Mouse (Mus musculus): ENCODE measurements around the gene Elmo3.

Gene Elmo3

DNA sequence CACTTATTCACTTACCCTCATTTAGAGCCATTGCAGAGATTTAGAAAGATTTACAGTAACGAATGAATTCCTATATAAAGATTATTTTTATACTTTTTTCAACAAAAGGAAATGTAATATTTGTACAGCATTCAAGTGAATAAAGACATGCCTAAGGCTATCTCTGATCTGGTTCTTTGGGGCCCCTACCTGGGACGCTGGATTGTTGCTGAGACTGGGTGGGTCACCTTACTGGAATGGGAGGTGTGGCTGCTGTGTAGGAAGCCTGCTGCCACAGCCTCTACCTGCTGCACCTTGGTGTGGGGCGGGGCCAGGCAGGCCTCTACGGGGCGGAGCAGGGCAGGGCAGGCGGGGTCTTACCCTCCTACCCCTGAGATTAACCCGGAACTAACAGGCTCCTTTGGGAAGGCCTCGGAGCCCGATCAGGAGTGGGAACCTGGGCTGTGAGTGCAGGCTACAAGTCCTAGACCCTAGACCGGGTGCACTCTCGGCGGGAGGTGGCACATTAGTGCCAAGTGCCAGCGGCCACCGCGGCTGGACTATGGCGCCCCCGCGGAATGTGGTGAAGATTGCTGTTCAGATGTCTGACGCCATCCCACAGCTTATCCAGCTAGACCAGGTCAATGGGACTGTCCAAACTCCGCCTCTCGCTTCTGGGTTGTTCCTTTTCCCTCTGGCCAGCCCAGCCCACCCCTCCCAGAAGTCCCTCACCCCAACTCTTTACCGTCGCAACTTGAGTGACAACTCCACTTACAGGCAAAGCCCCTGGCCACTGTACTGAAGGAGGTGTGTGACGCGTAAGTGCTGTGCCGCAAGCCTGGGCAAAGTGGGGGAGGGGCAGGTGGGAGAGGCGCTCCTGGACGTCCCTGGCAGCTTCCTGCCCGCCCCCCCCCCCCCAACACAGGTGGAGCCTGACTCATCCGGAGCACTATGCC lies at the start of gene Elmo3:
Gene Elmo3 (plus strand): TSS at position 391 of the 935 bp plus-strand sequence.
- in situ Hi-C loops (cut with MboI; ENCODE audit: low sequenced_read_pairs), result no loop called here

DNA sequence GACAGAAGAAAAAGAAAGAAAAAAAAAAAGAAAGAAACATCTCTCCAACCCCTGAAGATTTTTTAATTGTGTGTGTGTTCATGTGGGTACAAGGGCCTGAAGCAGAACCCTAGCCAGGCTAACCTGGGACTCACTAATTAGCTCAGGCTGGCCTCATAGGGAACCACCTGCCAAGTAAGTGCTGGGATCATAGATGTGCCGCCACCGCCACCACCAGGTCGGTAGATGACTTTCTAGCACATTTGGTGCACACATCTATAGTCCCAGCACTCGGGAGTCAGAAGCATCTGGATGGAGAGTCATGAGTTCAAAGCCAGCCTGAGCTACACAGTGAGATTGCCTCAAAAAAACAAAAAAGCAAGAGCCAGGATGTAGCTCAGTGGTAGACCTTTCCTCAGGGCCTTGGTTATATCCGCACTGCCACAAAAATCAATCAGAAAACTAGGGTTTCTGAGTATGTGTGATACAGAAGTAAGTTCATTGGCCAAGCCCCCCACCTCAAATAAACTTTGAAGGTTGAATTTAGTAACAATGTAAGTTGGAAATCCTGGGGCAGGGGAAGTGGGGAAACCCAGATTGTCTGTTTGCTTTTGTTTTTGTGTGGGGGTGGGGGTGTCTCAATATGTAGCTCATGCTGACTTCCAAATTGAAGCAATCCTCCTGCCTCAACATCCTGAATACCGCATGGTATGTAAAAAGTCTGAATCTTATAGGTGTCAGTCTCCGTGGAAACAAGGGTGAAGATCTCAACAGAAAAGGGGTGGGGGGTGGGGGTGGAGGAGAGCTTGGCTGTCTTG lies 47.9 kb upstream of the Elmo3 start:
- in situ Hi-C loops (cut with MboI; ENCODE audit: low sequenced_read_pairs), result no loop called here

DNA sequence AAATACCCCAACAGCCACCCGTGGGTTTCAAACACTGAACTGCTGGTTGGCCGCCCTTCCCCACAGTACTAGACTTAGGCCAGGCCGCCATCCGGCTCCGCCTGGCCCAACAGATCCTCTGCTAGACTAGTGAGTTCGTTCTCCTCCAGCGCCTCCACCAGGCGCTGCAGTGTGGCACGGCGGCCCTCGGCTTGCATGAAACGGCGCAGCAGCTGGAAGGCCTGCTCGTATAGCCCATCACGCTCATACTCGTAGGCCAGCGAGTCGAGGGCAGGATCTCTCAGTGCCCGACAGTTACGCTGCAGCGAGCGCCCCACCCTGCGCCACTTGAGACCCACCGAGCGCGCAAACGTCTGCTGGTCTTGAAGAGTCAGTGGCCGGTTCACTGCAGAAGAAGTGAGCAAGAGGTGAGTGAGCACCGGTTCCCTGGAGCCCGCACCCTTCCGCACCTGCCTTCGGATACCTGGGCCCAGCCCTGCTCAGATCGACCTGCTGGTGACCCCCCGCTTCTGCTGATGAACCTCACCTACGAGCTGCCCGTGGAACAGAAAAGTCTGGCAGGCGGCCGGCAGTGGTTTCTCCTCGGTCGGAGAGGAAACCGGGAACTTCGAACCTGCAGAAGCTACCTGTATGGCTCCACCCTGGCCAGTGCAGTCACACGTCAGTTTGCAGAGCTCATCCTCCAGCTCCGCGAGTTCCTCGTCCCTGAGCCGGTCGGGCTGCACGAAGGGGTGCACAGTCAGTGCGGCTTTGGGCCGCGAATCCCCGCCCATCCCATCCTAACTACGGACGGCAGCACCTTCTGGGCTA lies 46.3 kb upstream of the Elmo3 start:
- in situ Hi-C loops (cut with MboI; ENCODE audit: low sequenced_read_pairs), result no loop called here

DNA sequence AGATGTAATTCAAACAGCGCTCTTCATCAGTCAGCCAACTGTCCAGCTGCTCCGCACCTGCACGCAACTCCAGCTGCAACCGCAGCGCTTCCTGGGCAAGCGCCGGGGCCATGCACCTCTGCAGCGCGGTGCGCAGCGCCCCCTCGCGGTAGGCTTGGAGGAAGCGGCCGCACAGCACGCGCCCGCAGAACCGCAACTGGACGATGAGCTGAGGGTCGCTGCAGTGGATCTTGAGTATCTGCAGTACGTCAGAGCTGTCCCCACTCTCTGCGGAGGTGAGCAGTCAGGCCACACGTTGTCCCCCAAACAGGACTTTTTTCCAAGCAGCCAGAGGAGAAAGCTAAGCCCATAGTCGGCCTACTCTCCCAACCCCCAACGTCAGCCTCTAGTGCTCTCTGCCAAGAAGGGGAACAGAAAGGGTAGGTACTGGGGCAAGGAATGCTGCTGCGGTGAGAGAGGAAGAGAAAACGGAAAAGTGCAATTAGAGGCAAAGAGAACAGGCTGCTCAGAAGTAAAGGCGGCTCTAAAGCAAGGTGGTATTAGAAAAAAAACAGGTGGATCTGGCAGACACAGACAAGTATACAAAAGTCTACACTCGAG lies 45.6 kb upstream of the Elmo3 start:
- in situ Hi-C loops (cut with MboI; ENCODE audit: low sequenced_read_pairs), result no loop called here

DNA sequence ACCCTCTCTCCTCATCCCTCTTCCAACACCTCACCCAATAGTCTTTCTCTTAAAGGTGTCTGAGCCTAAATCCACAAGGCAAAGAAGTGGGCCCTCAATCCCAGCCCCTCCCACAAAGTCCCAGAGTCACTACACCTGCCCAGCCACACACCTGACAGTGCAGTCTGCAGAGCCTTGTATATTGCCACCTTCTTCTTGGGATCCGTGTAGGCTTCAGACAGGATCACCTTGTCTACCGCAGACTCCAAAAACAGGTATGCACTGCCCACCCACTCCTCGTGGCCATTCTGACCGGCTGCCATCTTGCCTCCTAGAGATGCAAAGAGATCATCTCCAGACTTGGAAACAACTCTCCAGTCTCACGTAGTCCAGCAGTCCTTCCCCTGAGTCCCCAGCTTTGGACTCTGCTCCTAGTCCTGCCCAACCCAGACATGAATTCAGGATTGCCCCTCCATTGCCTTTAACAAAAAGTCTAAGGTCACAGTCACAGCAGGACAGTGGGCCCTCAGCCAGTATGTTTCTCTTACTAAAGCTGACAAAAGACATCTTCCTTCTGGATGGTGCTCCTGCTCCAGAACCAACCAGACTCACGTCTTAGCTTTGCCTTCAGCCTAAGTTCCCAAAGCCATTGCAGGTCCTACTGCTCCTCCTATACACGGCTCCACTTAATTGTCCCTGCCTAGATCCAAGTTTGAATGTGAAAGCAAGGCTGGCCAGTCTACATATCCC lies 44.9 kb upstream of the Elmo3 start:
- in situ Hi-C loops (cut with MboI; ENCODE audit: low sequenced_read_pairs), result no loop called here

GRCm38 (mm10) chr8:105261326-105261980 lies 43.9 kb upstream of the Elmo3 start:
- in situ Hi-C loops (cut with MboI; ENCODE audit: low sequenced_read_pairs), result no loop called here

GRCm38 (mm10) chr8:105263244-105263912 lies 42.0 kb upstream of the Elmo3 start:
- in situ Hi-C loops (cut with MboI; ENCODE audit: low sequenced_read_pairs), result no loop called here

GRCm38 (mm10) chr8:105264024-105264982 lies 41.1 kb upstream of the Elmo3 start, which contains the start of the genes Tradd and Fbxl8:
Gene Tradd, minus strand, starts transcription at chr8:105264609.
Gene Fbxl8, plus strand, starts transcription at chr8:105264648.
- in situ Hi-C loops (cut with MboI; ENCODE audit: low sequenced_read_pairs), result no loop called here

- in situ Hi-C loops (cut with MboI; ENCODE audit: low sequenced_read_pairs), result no loop called here
Measured at GRCm38 (mm10) chr8:105265128-105265527, 40.3 kb upstream of the Elmo3 start.

GRCm38 (mm10) chr8:105266775-105267174 lies 38.6 kb upstream of the Elmo3 start:
- in situ Hi-C loops (cut with MboI; ENCODE audit: low sequenced_read_pairs), result no loop called here

DNA sequence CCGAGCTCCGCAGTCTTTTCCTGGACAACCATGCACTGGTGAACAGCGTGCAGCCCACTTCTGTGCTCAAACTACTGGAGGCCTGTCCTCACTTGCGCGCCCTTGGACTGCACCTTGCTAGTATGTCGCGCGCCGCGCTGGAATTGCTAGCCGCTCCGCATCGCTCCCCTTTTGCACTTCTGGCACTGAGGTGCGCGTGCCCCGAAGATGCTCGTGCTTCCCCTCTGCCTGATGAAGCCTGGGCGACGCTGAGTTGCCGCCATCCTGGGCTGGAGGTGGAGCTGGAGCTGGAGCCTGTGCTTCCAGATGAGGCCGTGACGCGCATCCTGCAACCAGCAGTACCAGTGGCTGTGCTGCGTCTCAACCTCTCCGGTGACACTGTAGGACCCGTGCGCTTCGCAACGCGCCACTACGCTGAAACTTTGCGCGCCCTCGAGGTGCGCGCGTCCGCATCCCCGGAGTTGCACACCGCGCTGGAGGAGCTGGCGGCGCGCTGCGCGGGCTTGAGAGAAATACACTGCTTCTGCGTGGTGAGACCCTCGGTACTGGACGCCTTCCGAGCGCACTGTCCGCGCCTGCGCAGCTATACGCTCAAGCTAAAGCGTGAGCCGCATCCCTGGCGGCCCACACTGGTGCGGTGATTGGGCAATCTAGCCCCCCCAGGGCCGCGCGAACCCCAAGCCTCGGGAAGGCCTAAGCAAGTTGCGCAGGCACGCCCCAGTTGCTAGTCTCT lies 36.9 kb upstream of the Elmo3 start:
- in situ Hi-C loops (cut with MboI; ENCODE audit: low sequenced_read_pairs), result no loop called here

DNA sequence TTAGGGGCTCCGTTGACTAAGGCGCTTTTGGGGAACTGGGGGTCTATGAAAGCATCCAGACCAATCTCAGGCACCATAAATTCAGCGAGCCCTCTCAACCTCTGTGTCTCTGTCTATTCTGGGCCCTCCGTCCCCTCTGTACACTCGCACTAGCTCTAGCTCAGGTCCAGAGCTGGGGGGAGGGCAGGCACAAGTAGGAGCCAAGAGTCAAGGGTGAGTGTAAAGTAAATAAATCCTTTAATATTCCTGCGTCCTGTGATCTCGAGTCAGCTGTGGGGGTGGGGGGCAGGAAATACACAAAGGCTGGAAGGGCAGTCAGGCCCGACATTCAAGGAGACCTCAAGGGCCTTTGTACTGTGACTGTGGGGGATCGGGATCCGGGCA lies 36.3 kb upstream of the Elmo3 start:
- in situ Hi-C loops (cut with MboI; ENCODE audit: low sequenced_read_pairs), result no loop called here

GRCm38 (mm10) chr8:105269461-105269947 lies 35.9 kb upstream of the Elmo3 start, which contains the start of gene Hsf4:
Gene Hsf4, plus strand, starts transcription at chr8:105269801.
- in situ Hi-C loops (cut with MboI; ENCODE audit: low sequenced_read_pairs), result no loop called here

GRCm38 (mm10) chr8:105270101-105270915 lies 35.1 kb upstream of the Elmo3 start:
- in situ Hi-C loops (cut with MboI; ENCODE audit: low sequenced_read_pairs), result no loop called here

DNA sequence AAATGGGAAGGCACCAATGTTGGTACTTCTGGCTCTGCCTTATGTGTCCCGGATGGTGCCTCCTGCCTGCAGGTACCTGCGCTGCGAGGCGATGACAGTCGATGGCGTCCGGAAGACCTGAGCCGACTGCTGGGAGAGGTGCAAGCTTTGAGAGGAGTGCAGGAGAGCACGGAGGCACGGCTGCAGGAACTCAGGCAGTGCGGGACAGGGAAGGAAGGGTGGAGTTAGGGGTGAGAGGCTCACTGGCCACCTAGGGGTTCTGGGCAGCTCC lies 34.5 kb upstream of the Elmo3 start:
- in situ Hi-C loops (cut with MboI; ENCODE audit: low sequenced_read_pairs), result no loop called here

DNA sequence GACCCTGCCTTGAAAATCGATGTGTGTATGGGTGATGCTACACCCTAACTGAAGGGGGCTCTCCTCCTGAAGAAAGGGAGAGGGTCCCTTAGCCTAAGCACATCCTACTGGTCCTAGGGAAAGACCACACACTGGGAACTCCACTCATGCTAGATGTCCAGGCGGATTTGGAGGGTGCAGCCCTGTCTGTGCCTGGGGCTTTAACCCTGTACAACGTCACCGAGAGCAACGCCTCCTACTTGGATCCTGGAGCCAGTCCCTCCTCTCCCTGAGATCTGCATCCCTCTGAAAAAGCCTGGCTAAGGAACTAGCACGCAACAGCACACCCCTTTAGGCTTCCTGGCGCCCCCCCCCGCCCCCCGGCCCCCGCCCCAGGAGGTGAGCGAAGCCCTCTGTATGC lies 30.0 kb upstream of the Elmo3 start:
- in situ Hi-C loops (cut with MboI; ENCODE audit: low sequenced_read_pairs), result no loop called here
